Comparison of ENCODE assay signal across 8 mouse cellular contexts in genomic region chr11:60178005-60178404, GRCm38 (mm10). TPM values are rescaled to one million over a fixed set of nuclear protein-coding genes. Genes with fewer than 3 reads are reported as not detected.
A peak's percentile ranks its signal among the peaks of the same experiment; 100 is the strongest.
DNase-seq lines count a peak whose midpoint lies in the region; ATAC-seq and TF ChIP-seq lines count a peak whose summit lies in the region.

No protein-coding gene starts in this region.

- peaks cover 97% of the 10 kb centered on the region for H3K4me1 ChIP-seq in liver, embryonic 13.5 days (replicated peaks)
- peaks cover 41% of the 10 kb centered on the region for H3K4me1 ChIP-seq in liver, postnatal 0 days (ENCODE audit: insufficient read depth)
- H3K4me1 ChIP-seq in intestine, embryonic 14.5 days (replicated peaks; ENCODE audit: control insufficient read depth, insufficient read depth, low read length), result peaks cover 80% of the 10 kb centered on the region
- H3K4me1 ChIP-seq in olfactory bulb, adult 2 months (ENCODE audit: control insufficient read depth, insufficient read depth, low read length), result peaks cover 60% of the 10 kb centered on the region

- H3K9me3 ChIP-seq in liver, embryonic 13.5 days (replicated peaks), result no peaks in the 10 kb centered on the region
- H3K9me3 ChIP-seq in liver, postnatal 0 days (ENCODE audit: low read length), result no peaks in the 10 kb centered on the region
- H3K9me3 ChIP-seq in intestine, embryonic 14.5 days (ENCODE audit: control insufficient read depth, low read length), result no peaks in the 10 kb centered on the region

- no peak overlapping the region for H3K27ac ChIP-seq in liver, embryonic 13.5 days
- no peak overlapping the region for H3K27ac ChIP-seq in liver, postnatal 0 days (ENCODE audit: low read depth)
- H3K27ac ChIP-seq in intestine, embryonic 14.5 days (ENCODE audit: low read depth), result peak overlapping the region; percentile 88; the same call in 1 of the 2 replicates
- peak overlapping the region; percentile 99 for H3K27ac ChIP-seq in olfactory bulb, adult 2 months (ENCODE audit: insufficient read depth, low read depth, low read length)

- H3K9ac ChIP-seq in liver, embryonic 13.5 days, result 0 out of 2 replicates have a peak overlapping the region, but pooled peaks have one; percentile 83
- H3K9ac ChIP-seq in liver, postnatal 0 days (replicated peaks), result no peak overlapping the region
- no peak overlapping the region for H3K9ac ChIP-seq in intestine, embryonic 14.5 days (ENCODE audit: low read length)

- TF ChIP-seq EP300 in liver, postnatal 0 days (IDR thresholded peaks at IDR 0.05; ENCODE audit: low read depth), result no peak

- ATAC-seq in liver, embryonic 13.5 days (ENCODE audit: low read depth), result no peak
- no peak for ATAC-seq in liver, postnatal 0 days
- ATAC-seq in intestine, embryonic 14.5 days (replicated peaks; ENCODE audit: low FRiP score, low TSS enrichment, low read depth), result no peak
- no peak for ATAC-seq in frontal cortex, adult (ENCODE audit: low TSS enrichment)

- H3K4me2 ChIP-seq in liver, embryonic 13.5 days, result peak overlapping the region; percentile 100
- no peak overlapping the region for H3K4me2 ChIP-seq in liver, postnatal 0 days (ENCODE audit: low read depth, low read length)
- H3K4me2 ChIP-seq in intestine, embryonic 14.5 days (ENCODE audit: low read length), result peak overlapping the region; percentile 99

- no peak overlapping the region for H3K4me3 ChIP-seq in liver, embryonic 13.5 days (replicated peaks)
- H3K4me3 ChIP-seq in liver, postnatal 0 days (ENCODE audit: low read depth, low read length), result no peak overlapping the region
- H3K4me3 ChIP-seq in intestine, embryonic 14.5 days (ENCODE audit: low read depth, low read length), result no peak overlapping the region
- no peak overlapping the region for H3K4me3 ChIP-seq in olfactory bulb, adult 2 months (ENCODE audit: insufficient read depth, low read depth, low read length)

- H3K27me3 ChIP-seq in liver, embryonic 13.5 days, result 0 out of 2 replicates have a peak, but pooled peaks cover 4% of the 10 kb centered on the region
- no peaks in the 10 kb centered on the region for H3K27me3 ChIP-seq in liver, postnatal 0 days (ENCODE audit: insufficient read depth, low read length)
- no peaks in the 10 kb centered on the region for H3K27me3 ChIP-seq in intestine, embryonic 14.5 days (replicated peaks; ENCODE audit: control insufficient read depth, insufficient read depth, low read length)

- 71% methylated on average over 6 of the region's 6 CpGs for WGBS in liver, embryonic 13.5 days (ENCODE audit: insufficient replicate concordance)
- 78% methylated on average over 6 of the region's 6 CpGs for WGBS in liver, postnatal 0 days (ENCODE audit: insufficient replicate concordance)
- 32% methylated on average over 6 of the region's 6 CpGs for WGBS in intestine, embryonic 14.5 days
- WGBS in olfactory bulb, adult 2 months, result 53% methylated on average over 6 of the region's 6 CpGs

- peaks cover 6% of the 10 kb centered on the region; the same call in 1 of the 2 replicates for H3K36me3 ChIP-seq in liver, embryonic 13.5 days
- no peaks in the 10 kb centered on the region; the same call in 1 of the 2 replicates for H3K36me3 ChIP-seq in liver, postnatal 0 days (replicated peaks; ENCODE audit: insufficient read depth, low read length)
- H3K36me3 ChIP-seq in intestine, embryonic 14.5 days (ENCODE audit: control insufficient read depth, insufficient read depth, low read length), result peaks cover 15% of the 10 kb centered on the region; the same call in 1 of the 2 replicates

- no peak for TF ChIP-seq POLR2A in olfactory bulb, adult 2 months (IDR thresholded peaks at IDR 0.05; ENCODE audit: insufficient read depth, low read depth, low read length)

- DNase-seq in cerebellum, adult 11-12 months, result peak; percentile 49
- no peak for DNase-seq in cerebellum, postnatal 36 days
- no peak for DNase-seq in liver, embryonic 13.5 days
- DNase-seq in liver, postnatal 0 days, result no peak
- no peak for DNase-seq in intestine, embryonic 14.5 days (ENCODE audit: low spot score)
- no peak for DNase-seq in T-cell, adult 2 months (ENCODE audit: low spot score)

- TF ChIP-seq CTCF in liver, postnatal 0 days (IDR thresholded peaks at IDR 0.05; ENCODE audit: low read depth), result no peak
- no peak for TF ChIP-seq CTCF in olfactory bulb, adult 2 months (IDR thresholded peaks at IDR 0.05; ENCODE audit: insufficient read depth, low read depth, low read length)

RNA-seq across cellular contexts. Expression of gene Srebf1, which starts 44.4 kb away (rescaled TPM):
- 42.2 and 44.1 TPM in 2 replicates for polyA plus RNA-seq in liver, embryonic 13.5 days (2015; fragmentation: Nextera tagmentation; extraction: Ambion mirVana)
- 21.4 and 31.0 TPM in 2 replicates for polyA plus RNA-seq in liver, postnatal 0 days (2015; fragmentation: Nextera tagmentation; extraction: Ambion mirVana)
- 85.0 and 97.7 TPM in 2 replicates for polyA plus RNA-seq in intestine, embryonic 14.5 days (2014; fragmentation: Nextera tagmentation; extraction: Ambion mirVana)
- not detected in 2 replicates for polyA plus RNA-seq in olfactory bulb, adult 2 months (2012; ENCODE audit: insufficient read depth, insufficient read length, low replicate concordance, missing spikeins)

Comparison
In these comparisons a context has a peak if more than half of its experiments do, and no peak if none do; other contexts are left out.
1. H3K27ac ChIP-seq: peak in intestine, embryonic 14.5 days (single experiment) and olfactory bulb, adult 2 months (single experiment); none in liver, embryonic 13.5 days (single experiment) and liver, postnatal 0 days (single experiment).
2. RNA of gene Srebf1, which starts 44.4 kb away (polyA plus RNA-seq): 85.0 to 97.7 TPM in intestine, embryonic 14.5 days, 42.2 to 44.1 TPM in liver, embryonic 13.5 days and 21.4 to 31.0 TPM in liver, postnatal 0 days; not detected in olfactory bulb, adult 2 months; every median in the first group is over 10 times any median in the second.